Mouse (Mus musculus): ENCODE results near the gene Camta2.

DNA sequence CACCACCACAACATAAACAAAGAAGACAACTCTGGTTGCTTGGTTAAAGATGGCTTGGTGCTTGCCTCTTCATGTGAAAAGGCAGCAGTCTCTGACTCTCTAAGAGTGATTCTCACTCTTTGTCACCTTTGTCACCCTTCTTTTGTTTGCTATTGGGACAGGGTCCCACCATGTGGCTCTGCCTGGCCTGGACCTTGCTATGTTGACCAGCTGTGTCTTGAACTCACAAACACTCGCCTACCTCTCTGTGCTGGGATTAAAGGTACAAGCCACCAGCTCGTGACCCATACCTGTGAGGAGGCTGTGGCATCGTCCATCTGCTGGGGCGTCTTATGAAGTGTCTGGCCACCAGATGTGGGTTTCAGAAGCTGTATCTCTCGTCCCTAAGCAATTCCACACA, 45.4 kb upstream of the Camta2 start:
- TF ChIP-seq CTCF (IDR thresholded peaks at IDR 0.05; ENCODE audit: low read depth) (no peak), EP300 (IDR thresholded peaks at IDR 0.05; ENCODE audit: low read depth) (no peak)
